ENCODE assay signal across 13 mouse cellular contexts in the genomic region with DNA sequence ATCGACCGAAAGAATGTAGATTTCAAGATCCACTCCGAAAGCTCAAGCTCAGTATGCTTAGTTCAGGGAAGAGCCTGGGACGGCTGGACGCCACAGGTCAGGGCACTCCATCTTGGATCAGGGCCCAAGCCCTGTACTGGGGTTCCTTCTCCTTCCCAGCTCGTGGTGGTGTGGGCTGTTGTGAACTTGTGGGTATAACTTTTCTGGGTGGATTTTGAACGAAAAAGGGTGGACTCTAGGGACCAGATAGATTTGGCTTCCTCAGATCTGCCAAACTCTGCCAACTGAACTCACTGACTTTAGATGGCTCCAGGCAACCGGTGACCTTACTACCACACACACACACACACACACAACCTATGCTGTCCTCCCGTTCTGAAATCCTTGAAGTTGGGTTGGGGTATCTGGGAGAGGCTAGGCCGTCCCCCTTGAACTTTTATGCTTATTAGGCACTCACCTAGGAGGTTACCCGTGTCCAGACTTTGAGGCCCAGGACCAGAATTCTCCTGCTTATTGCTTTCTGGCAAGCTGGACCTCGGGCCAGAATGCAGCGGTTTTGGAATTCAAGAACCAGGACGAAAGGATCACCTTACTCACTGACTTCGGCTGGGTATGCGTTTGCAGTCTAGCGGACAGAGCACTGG. TPM values are rescaled to one million over a fixed set of nuclear protein-coding genes. Genes with fewer than 3 reads are reported as not detected.
DNase-seq lines count a peak whose midpoint lies in the region; ATAC-seq and TF ChIP-seq lines count a peak whose summit lies in the region.
"Had no signal": no experiment of that assay in that cellular context is flagged by ENCODE, and none has a peak within 500 bp of the region (broad histone marks: within the 10 kb centered on the region; RNA-seq: fewer than 3 reads in every experiment).

No protein-coding gene starts in this region.

- ATAC-seq in forebrain, embryonic 14.5 days = no peak
- ATAC-seq: Patski had no signal

- no peak for TF ChIP-seq POLR2A in cerebellum, adult 2 months (IDR thresholded peaks at IDR 0.05; ENCODE audit: borderline replicate concordance, insufficient read depth, low read length)

- H3K36me3 ChIP-seq in forebrain, embryonic 14.5 days (ENCODE audit: control insufficient read depth, insufficient read depth, low read length) = 0 out of 2 replicates have a peak, but pooled peaks cover 5% of the 10 kb centered on the region

- no peak overlapping the region for H3K9ac ChIP-seq in forebrain, embryonic 14.5 days (ENCODE audit: low read length)

- no peaks in the 10 kb centered on the region for H3K9me3 ChIP-seq in forebrain, embryonic 14.5 days (replicated peaks; ENCODE audit: control insufficient read depth, low read length)

- H3K4me2 ChIP-seq in forebrain, embryonic 14.5 days (ENCODE audit: low read length) = peak overlapping the region; percentile 52; the same call in 1 of the 2 replicates

- peaks cover 97% of the 10 kb centered on the region for H3K27me3 ChIP-seq in forebrain, embryonic 14.5 days (replicated peaks; ENCODE audit: control insufficient read depth, insufficient read depth, low read length)
- H3K27me3 ChIP-seq in cerebellum, adult 2 months (ENCODE audit: control insufficient read depth, insufficient read depth, low read length) = peaks cover 9% of the 10 kb centered on the region; the same call in 1 of the 2 replicates
- H3K27me3 ChIP-seq: Patski had no signal

- WGBS in forebrain, embryonic 14.5 days = 8% methylated on average over 17 of the region's 17 CpGs
- WGBS in cerebellum, adult 2 months = 25% methylated on average over 17 of the region's 17 CpGs

- intact Hi-C loops in gastrocnemius, adult 2 months (cut with DNase I) = loop anchor here (10.0 kb wide), 1 partner anchor 278 kb away; no protein-coding TSS in a partner anchor

- peak overlapping the region; percentile 67 for H3K4me3 ChIP-seq in gastrocnemius, adult 2 months
- peak overlapping the region; percentile 34; the same call in 1 of the 2 replicates for H3K4me3 ChIP-seq in forebrain, embryonic 14.5 days (ENCODE audit: low read depth, low read length)
- H3K4me3 ChIP-seq in cerebellum, adult 2 months (replicated peaks; ENCODE audit: insufficient read depth, low read depth, low read length) = no peak overlapping the region

- no peak overlapping the region for H3K27ac ChIP-seq in gastrocnemius, adult 2 months
- H3K27ac ChIP-seq in forebrain, embryonic 14.5 days (ENCODE audit: low read depth, low read length) = no peak overlapping the region
- no peak overlapping the region for H3K27ac ChIP-seq in cerebellum, adult 2 months (ENCODE audit: insufficient read depth, low read length)
- H3K27ac ChIP-seq: macrophage had no signal

- no peak for DNase-seq in gastrocnemius, adult 2 months
- DNase-seq in gastrocnemius, postnatal 4 days (ENCODE audit: low spot score in 2 of 2) = no peak
- peak; percentile 9 to 20 for DNase-seq in kidney, postnatal 4 days
- no peak for DNase-seq in kidney, postnatal 25 days
- no peak for DNase-seq in forebrain, embryonic 14.5 days (ENCODE audit: low spot score)
- peak; percentile 52 for DNase-seq in neural tube, embryonic 10.5 days (ENCODE audit: extremely low spot score, low spot score)
- no peak for DNase-seq in cerebellum, adult 2 months
- DNase-seq in lung, postnatal 25 days (ENCODE audit: low spot score) = no peak
- DNase-seq: cerebellum, adult 11-12 months had no signal

- TF ChIP-seq CTCF in gastrocnemius, adult 2 months (IDR thresholded peaks at IDR 0.05) = no peak
- TF ChIP-seq CTCF in cerebellum, adult 2 months (IDR thresholded peaks at IDR 0.05; ENCODE audit: borderline replicate concordance, insufficient read depth, low read depth, low read length) = no peak

- peaks cover 7% of the 10 kb centered on the region; the same call in 1 of the 2 replicates for H3K4me1 ChIP-seq in forebrain, embryonic 14.5 days (ENCODE audit: control insufficient read depth, insufficient read depth, low read length)
- H3K4me1 ChIP-seq in cerebellum, adult 2 months (ENCODE audit: control insufficient read depth, insufficient read depth, low read length) = no peaks in the 10 kb centered on the region

RNA-seq across cellular contexts. Expression of a gene that starts 0.6 kb away (rescaled TPM):
- not detected for total RNA-seq in gastrocnemius, adult 2 months (2021)
- under 1 TPM in 1 of 2 experiments, not detected in 1; 0.22 TPM for total RNA-seq in gastrocnemius, postnatal 4 days (2021)
- 1.2 and 1.7 TPM in 2 replicates for polyA plus RNA-seq in forebrain, embryonic 14.5 days (2014; fragmentation: Nextera tagmentation; extraction: Ambion mirVana)
- polyA plus RNA-seq in cerebellum, adult 2 months (2012; rRNA removed) = 31.7 and 35.9 TPM in 2 replicates
- total RNA-seq: adrenal gland, postnatal 25 days had no signal
- polyA plus RNA-seq: gonadal fat pad, adult 2 months; macrophage had no signal

Comparison
In these comparisons a context has a peak if more than half of its experiments do, and no peak if none do; other contexts are left out.
1. DNase-seq: peak in kidney, postnatal 4 days (2 of 2) and neural tube, embryonic 10.5 days (single experiment); none in gastrocnemius, adult 2 months (single experiment), gastrocnemius, postnatal 4 days (0 of 2), kidney, postnatal 25 days (0 of 2), forebrain, embryonic 14.5 days (single experiment), cerebellum, adult 2 months (0 of 2) and lung, postnatal 25 days (single experiment).